Comparison of ENCODE assay signal across 8 mouse cellular contexts in genomic region chr8:105533439-105533838, GRCm38 (mm10). TPM values are rescaled to one million over a fixed set of nuclear protein-coding genes. Genes with fewer than 3 reads are reported as not detected.
DNase-seq lines count a peak whose midpoint lies in the region; ATAC-seq and TF ChIP-seq lines count a peak whose summit lies in the region.

No protein-coding gene starts in this region.

- TF ChIP-seq POLR2A in myocyte (IDR thresholded peaks at IDR 0.05; ENCODE audit: insufficient read length, low read depth) = no peak

- H3K4me1 ChIP-seq in heart, embryonic 12.5 days (replicated peaks) = peaks cover 18% of the 10 kb centered on the region
- peaks cover 9% of the 10 kb centered on the region for H3K4me1 ChIP-seq in limb, embryonic 12.5 days (replicated peaks)

- no peak overlapping the region for H3K9ac ChIP-seq in heart, embryonic 12.5 days
- H3K9ac ChIP-seq in limb, embryonic 12.5 days (replicated peaks) = no peak overlapping the region

- no peak overlapping the region for H3K4me3 ChIP-seq in left cerebral cortex, adult 2 months
- no peak overlapping the region for H3K4me3 ChIP-seq in heart, embryonic 12.5 days
- no peak overlapping the region for H3K4me3 ChIP-seq in limb, embryonic 12.5 days (replicated peaks)
- no peak overlapping the region for H3K4me3 ChIP-seq in myocyte

- H3K36me3 ChIP-seq in heart, embryonic 12.5 days = peaks cover 44% of the 10 kb centered on the region
- H3K36me3 ChIP-seq in limb, embryonic 12.5 days = peaks cover 52% of the 10 kb centered on the region
- peaks cover 7% of the 10 kb centered on the region for H3K36me3 ChIP-seq in myocyte (ENCODE audit: control insufficient read depth, insufficient read depth)

- DNase-seq in left cerebral cortex, postnatal 4 days = peak; percentile 43
- DNase-seq in left cerebral cortex, adult 2 months (ENCODE audit: extremely low spot score in 1 of 2, low spot score in 2 of 2) = no peak
- DNase-seq in spleen, adult 12 weeks (ENCODE audit: low spot score) = no peak
- no peak for DNase-seq in left cerebral cortex, adult 8-10 months (ENCODE audit: low spot score in 2 of 2)
- no peak for DNase-seq in T-cell, adult 2 months (ENCODE audit: low spot score)

- no peaks in the 10 kb centered on the region for H3K9me3 ChIP-seq in heart, embryonic 12.5 days (replicated peaks)
- H3K9me3 ChIP-seq in limb, embryonic 12.5 days = no peaks in the 10 kb centered on the region

- no peaks in the 10 kb centered on the region for H3K27me3 ChIP-seq in heart, embryonic 12.5 days (replicated peaks)
- no peaks in the 10 kb centered on the region for H3K27me3 ChIP-seq in limb, embryonic 12.5 days
- no peaks in the 10 kb centered on the region for H3K27me3 ChIP-seq in myocyte (ENCODE audit: control insufficient read depth, insufficient read depth, insufficient read length)

- no peak for TF ChIP-seq CTCF in left cerebral cortex, adult 2 months (IDR thresholded peaks at IDR 0.05)

- H3K79me2 ChIP-seq in myocyte (ENCODE audit: control insufficient read depth, insufficient read depth) = no peaks in the 10 kb centered on the region

- H3K27ac ChIP-seq in left cerebral cortex, adult 2 months = no peak overlapping the region
- H3K27ac ChIP-seq in heart, embryonic 12.5 days (ENCODE audit: poor library complexity, severe bottlenecking) = peak overlapping the region; percentile 67
- peak overlapping the region; percentile 70 for H3K27ac ChIP-seq in limb, embryonic 12.5 days

- peak; percentile 45; the same call in 1 of the 2 replicates for ATAC-seq in heart, embryonic 12.5 days (ENCODE audit: insufficient number of reproducible peaks, low FRiP score)
- 0 out of 2 replicates have a peak, but pooled peaks have one; percentile 33 for ATAC-seq in limb, embryonic 12.5 days (ENCODE audit: insufficient number of reproducible peaks, insufficient read depth, low FRiP score, low TSS enrichment, low read depth)

- WGBS in heart, embryonic 12.5 days = 6% methylated on average over 2 of the region's 2 CpGs
- WGBS in limb, embryonic 12.5 days = 10% methylated on average over 2 of the region's 2 CpGs

- no peak overlapping the region for H3K4me2 ChIP-seq in heart, embryonic 12.5 days
- no peak overlapping the region for H3K4me2 ChIP-seq in limb, embryonic 12.5 days
- peak overlapping the region; percentile 21 for H3K4me2 ChIP-seq in myocyte (ENCODE audit: low read depth)

- intact Hi-C loops in left cerebral cortex, postnatal 4 days (cut with DNase I) = no loop called here
- intact Hi-C loops in left cerebral cortex, adult 2 months (cut with DNase I) = loop anchor here (2.0 kb wide), 1 partner anchor 21 kb away; no protein-coding TSS in a partner anchor

- H3ac ChIP-seq in myocyte (ENCODE audit: control insufficient read depth, insufficient read length) = no peak overlapping the region

TF ChIP-seq in myocyte, 11 proteins besides CTCF, POLR2A, EP300 and RAD21:
- TF ChIP-seq MAX (IDR thresholded peaks at IDR 0.05; ENCODE audit: low read depth) (no peak), POLR2AphosphoS2 (IDR thresholded peaks at IDR 0.05; ENCODE audit: insufficient read length, low read depth) (no peak), REST (IDR thresholded peaks at IDR 0.05; ENCODE audit: insufficient read depth, insufficient read length) (no peak), TCF3 (IDR thresholded peaks at IDR 0.05; ENCODE audit: insufficient read length, low read depth) (no peak), SRF (IDR thresholded peaks at IDR 0.05; ENCODE audit: control insufficient read depth, insufficient read length, low read depth) (no peak), CEBPB (IDR thresholded peaks at IDR 0.05; ENCODE audit: insufficient read depth, poor library complexity, severe bottlenecking) (no peak), MYOD1 (IDR thresholded peaks at IDR 0.05; ENCODE audit: control insufficient read depth in 1 of 3, insufficient read length in 2 of 3, low read depth in 2 of 3) (no peak), USF1 (IDR thresholded peaks at IDR 0.05; ENCODE audit: low read depth) (no peak), E2F4 (IDR thresholded peaks at IDR 0.05; ENCODE audit: insufficient read depth) (no peak), MYOG (IDR thresholded peaks at IDR 0.05; ENCODE audit: control insufficient read depth in 1 of 3, insufficient read depth in 1 of 3, insufficient read length in 2 of 3, low read depth in 2 of 3) (no peak), TCF12 (IDR thresholded peaks at IDR 0.05; ENCODE audit: insufficient read depth, poor library complexity, severe bottlenecking) (no peak)

RNA-seq across cellular contexts. Expression of gene Hsd11b2, which starts 14.9 kb away (rescaled TPM):
- not detected for total RNA-seq in left cerebral cortex, postnatal 4 days (2021)
- total RNA-seq in left cerebral cortex, adult 2 months (2021) = not detected
- polyA plus RNA-seq in heart, embryonic 12.5 days (2016; fragmentation: Nextera tagmentation; extraction: Ambion mirVana) = 1.7 and 1.9 TPM in 2 replicates
- polyA plus RNA-seq in limb, embryonic 12.5 days (2016; fragmentation: Nextera tagmentation; extraction: Ambion mirVana) = 28.2 and 30.6 TPM in 2 replicates
- polyA plus RNA-seq in myocyte (2012; fragmentation: generic; extraction: Trizol) = 0.59 TPM
- not detected for total RNA-seq in left cerebral cortex, adult 8-10 months (2022)

RNA-seq across cellular contexts. Expression of gene Atp6v0d1, which starts 32.4 kb away (rescaled TPM):
- total RNA-seq in left cerebral cortex, postnatal 4 days (2021) = 100 to 1,000 TPM; 255 to 260 TPM
- total RNA-seq in left cerebral cortex, adult 2 months (2021) = 100 to 1,000 TPM; 288 to 319 TPM
- polyA plus RNA-seq in heart, embryonic 12.5 days (2016; fragmentation: Nextera tagmentation; extraction: Ambion mirVana) = 51.4 and 52.9 TPM in 2 replicates
- polyA plus RNA-seq in limb, embryonic 12.5 days (2016; fragmentation: Nextera tagmentation; extraction: Ambion mirVana) = 60.5 and 61.5 TPM in 2 replicates
- 126 TPM for polyA plus RNA-seq in myocyte (2012; fragmentation: generic; extraction: Trizol)
- total RNA-seq in left cerebral cortex, adult 8-10 months (2022) = 100 to 1,000 TPM; 297 to 314 (median 303) TPM

RNA-seq across cellular contexts. Expression of gene Zdhhc1, which starts 36.7 kb away (rescaled TPM):
- 10 to 100 TPM; 16.6 to 21.3 TPM for total RNA-seq in left cerebral cortex, postnatal 4 days (2021)
- 10 to 100 TPM; 43.0 to 48.7 TPM for total RNA-seq in left cerebral cortex, adult 2 months (2021)
- polyA plus RNA-seq in heart, embryonic 12.5 days (2016; fragmentation: Nextera tagmentation; extraction: Ambion mirVana) = 23.1 and 23.3 TPM in 2 replicates
- polyA plus RNA-seq in limb, embryonic 12.5 days (2016; fragmentation: Nextera tagmentation; extraction: Ambion mirVana) = 34.8 and 36.9 TPM in 2 replicates
- polyA plus RNA-seq in myocyte (2012; fragmentation: generic; extraction: Trizol) = 17.3 TPM
- 10 to 100 TPM; 38.3 to 45.8 (median 42.9) TPM for total RNA-seq in left cerebral cortex, adult 8-10 months (2022)
